Mouse (Mus musculus) duodenum, adult 2 months (tissue): Measurements from ENCODE around the gene Olfr464. TPM values are rescaled to one million over a fixed set of nuclear protein-coding genes. Genes with fewer than 3 reads are reported as not detected.

ENCODE experiments used
- polyA plus RNA-seq: library from polyadenylated mRNA; depleted of rRNA; stranded (reverse); fragments of >200 nt; gene quantifications from 2 replicates; pipeline ENCODE4 v1.2.3, GENCODE M21; 2012; ENCODE audit warnings: low replicate concordance; rRNA removed

Gene Olfr464
- not detected in 2 replicates for polyA plus RNA-seq

DNA sequence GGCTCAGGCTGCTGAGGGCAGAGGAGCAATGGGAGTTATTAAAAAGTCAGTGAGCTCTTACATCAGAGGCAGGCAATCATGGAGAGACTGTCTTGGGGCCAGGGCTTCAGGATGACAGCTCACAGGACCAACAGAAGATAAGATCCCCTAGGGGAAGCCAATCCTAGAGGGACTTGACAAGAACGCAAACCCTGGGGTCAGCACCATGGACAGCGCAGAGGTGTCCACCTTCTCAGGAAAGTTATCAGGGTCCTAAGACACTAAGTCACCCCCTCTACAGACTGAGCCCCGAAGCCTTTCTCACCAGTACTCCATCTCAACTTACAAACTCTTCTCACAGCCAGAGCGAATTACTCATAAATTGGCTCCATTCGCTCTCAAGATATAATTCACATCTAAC is at the start of gene Olfr464:
TSS of gene Olfr464 (minus strand) at position 2 of the 400 bp plus-strand sequence.

DNA sequence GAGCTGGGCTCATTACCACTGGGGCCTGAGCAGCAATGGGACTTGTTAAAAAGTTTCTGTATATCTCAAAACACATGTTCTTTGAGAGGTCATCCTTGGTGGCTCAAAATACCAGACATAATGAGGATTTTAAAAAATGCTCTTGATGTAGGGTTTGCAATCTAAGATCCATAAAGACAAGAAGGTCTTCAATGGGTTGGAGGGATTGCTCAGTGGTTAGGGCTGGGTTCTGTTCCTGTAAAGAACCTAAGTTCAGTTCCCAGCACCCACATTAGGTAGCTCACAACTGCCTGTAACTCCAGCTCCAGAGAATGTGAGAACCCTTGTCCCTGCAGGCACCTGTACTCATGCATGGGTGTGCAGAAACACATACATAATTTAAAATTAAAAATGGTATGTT is 23.5 kb downstream of the Olfr464 start, which contains the start of gene Olfr463:
TSS of gene Olfr463 (minus strand) at position 101 of the 400 bp plus-strand sequence.

DNA sequence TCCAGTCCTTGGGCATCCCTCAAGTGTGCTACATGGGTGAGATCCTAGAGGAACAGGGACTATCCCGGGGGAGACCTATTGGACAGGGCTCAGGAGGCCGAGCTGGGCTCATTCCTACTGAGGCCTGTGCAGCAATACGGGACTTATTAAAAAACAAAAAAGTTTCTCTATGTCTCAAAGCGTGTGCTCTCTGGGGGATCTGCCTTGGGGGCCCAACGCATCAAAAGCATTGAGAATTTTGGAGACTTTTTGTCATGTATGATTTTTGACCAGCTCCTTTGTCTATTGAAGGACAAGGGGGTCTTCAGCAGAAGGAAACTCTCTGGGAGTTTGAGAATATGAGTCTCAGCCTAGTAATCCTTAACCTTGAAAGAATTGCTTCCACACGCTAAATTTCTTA is 28.6 kb downstream of the Olfr464 start, which contains the start of gene Olfr462:
TSS of gene Olfr462 (minus strand) at position 101 of the 400 bp plus-strand sequence.

DNA sequence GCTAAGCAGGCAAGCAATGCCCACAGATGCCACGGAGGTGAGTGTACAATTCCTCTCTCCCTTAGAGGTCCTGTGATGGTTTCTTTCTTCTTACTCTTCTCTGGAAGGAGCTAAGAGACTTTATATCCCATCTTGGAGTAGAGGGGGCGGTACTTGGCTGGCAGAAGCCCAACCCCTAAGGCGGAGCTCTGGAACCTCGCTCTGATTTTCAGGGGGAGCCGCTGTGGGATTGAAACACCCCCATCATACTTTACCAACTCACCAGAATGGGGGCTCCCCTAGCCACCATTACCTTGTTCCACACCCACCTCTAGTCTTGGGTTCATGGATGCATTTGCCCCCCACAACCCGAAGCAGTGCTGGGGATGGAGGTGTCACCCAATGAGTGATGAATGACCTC is 45.3 kb downstream of the Olfr464 start, which contains the start of gene Epx:
TSS of gene Epx (minus strand) at position 101 of the 400 bp plus-strand sequence.

Other genes starting within 250 kb of the Olfr464 start
- 15.9 and 24.2 TPM in 2 replicates for gene Supt4a, start 183.4 kb downstream of the Olfr464 start, polyA plus RNA-seq
- gene Tspoap1, start 160.4 kb downstream of the Olfr464 start, polyA plus RNA-seq: 0.78 and 0.87 TPM in 2 replicates
- 0.04 TPM in 2 replicates for gene Mpo, start 127.4 kb downstream of the Olfr464 start, polyA plus RNA-seq
- 0.06 and 1.3 TPM in 2 replicates for gene Lpo, start 92.7 kb downstream of the Olfr464 start, polyA plus RNA-seq
- 4.1 and 6.1 TPM in 2 replicates for gene Mks1, start 67.8 kb downstream of the Olfr464 start, polyA plus RNA-seq
- gene Epx, start 45.4 kb downstream of the Olfr464 start, polyA plus RNA-seq: not detected in 2 replicates
- not detected in 2 replicates for gene Olfr462, start 28.7 kb downstream of the Olfr464 start, polyA plus RNA-seq
- gene Olfr463, start 23.6 kb downstream of the Olfr464 start, polyA plus RNA-seq: not detected in 2 replicates
- gene Dynll2, start 66.6 kb upstream of the Olfr464 start, polyA plus RNA-seq: 84.7 and 172 TPM in 2 replicates
- 76.0 and 99.0 TPM in 2 replicates for gene Srsf1, start 126.4 kb upstream of the Olfr464 start, polyA plus RNA-seq
- 5.9 and 7.4 TPM in 2 replicates for gene Vezf1, start 147.3 kb upstream of the Olfr464 start, polyA plus RNA-seq
- gene Cuedc1, start 177.1 kb upstream of the Olfr464 start, polyA plus RNA-seq: 15.1 and 23.7 TPM in 2 replicates